Mouse (Mus musculus) CH12.LX (cell line): Measurements from ENCODE around the gene Ier2.

Experiments used
- CTCF ChIP-seq, 2 experiments: IDR thresholded peaks in 1 of 2; conservative IDR thresholded peaks in 1 of 2; 2 replicates each; pipeline ENCODE4 v1.5.1; 2011 to 2012; ENCODE audit warnings: low read depth in 2 of 2, low read length in 2 of 2, improper control_type of control experiment in 1 of 2, inconsistent platforms in 1 of 2, mild to moderate bottlenecking in 1 of 2, moderate library complexity in 1 of 2
- HCFC1 ChIP-seq: IDR thresholded peaks from 2 replicates; pipeline ENCODE4 v1.6.1; 2012; ENCODE audit warnings: low read depth, mild to moderate bottlenecking, inconsistent platforms, low read length, improper control_type of control experiment

DNA sequence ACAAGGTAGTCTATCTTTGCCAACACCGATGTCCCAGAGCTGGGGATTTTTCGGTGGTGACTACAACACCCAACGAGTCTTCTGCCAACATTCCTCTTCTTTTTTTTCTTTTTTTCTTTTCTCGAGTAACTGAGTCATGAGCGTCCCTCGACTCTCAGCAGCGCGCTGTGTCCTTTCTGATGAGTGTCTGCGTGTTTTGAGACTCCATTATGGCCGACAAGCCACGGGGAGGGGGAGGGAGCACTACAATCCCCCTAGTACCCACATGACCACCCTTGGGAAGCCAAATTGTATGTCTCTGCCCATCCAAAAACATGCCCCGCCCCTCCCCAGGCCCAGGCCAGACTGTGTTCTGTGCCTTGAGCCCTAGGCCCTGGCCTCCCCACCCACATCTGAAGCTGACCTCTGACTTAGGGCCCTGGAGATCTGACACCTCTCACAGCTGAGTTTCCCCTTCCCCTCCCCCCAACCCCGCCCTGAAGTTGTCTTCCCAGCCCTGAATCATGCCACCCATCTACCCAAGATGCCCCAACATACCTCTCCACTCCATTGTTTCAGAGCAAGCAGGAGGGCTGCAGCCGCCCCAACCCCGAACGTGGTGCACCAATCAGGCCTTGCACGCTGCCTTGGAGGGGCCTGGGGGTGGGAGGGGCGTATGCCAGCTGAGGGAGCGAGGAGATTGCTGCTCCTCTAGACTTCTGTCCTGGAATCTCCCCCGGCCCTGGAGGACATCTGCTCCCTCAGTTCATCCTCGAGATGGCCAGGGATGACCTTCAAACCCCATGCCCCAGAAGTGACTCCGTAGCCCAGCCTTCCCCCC is 46.8 kb downstream of the Ier2 start:
- TF ChIP-seq CTCF (conservative IDR thresholded peaks at IDR 0.05 in 1 of 2, IDR thresholded peaks at IDR 0.05 in 1 of 2; ENCODE audit: low read depth in 2 of 2, low read length in 2 of 2) (no peak), HCFC1 (no peak)
